Mouse (Mus musculus) cerebellum, adult 2 months (tissue): Measurements from ENCODE around the gene Robo3.

Experiments
- CTCF ChIP-seq: fragments of 200-500 bp; IDR thresholded peaks from 2 replicates; pipeline ENCODE4 v1.5.1; 2011; ENCODE audit warnings: low read depth, mild to moderate bottlenecking, control low read depth, low read length, moderate library complexity, borderline replicate concordance; ENCODE audit not compliant: insufficient read depth
- POLR2A ChIP-seq: fragments of 200-500 bp; IDR thresholded peaks from 2 replicates; pipeline ENCODE4 v1.6.1; 2011; ENCODE audit warnings: low read length, control low read depth, borderline replicate concordance; ENCODE audit not compliant: insufficient read depth

- no peak for TF ChIP-seq CTCF
- no peak for TF ChIP-seq POLR2A
These were observed 21.9 kb upstream of the Robo3 start for GRCm38 (mm10) chr9:37454991-37455390.
